Mouse (Mus musculus): ENCODE results near the gene Gm3233. TPM values are rescaled to one million over a fixed set of nuclear protein-coding genes. Genes with fewer than 3 reads are reported as not detected.
A peak's percentile ranks its signal among the peaks of the same experiment; 100 is the strongest.
"Not testable (repeated sequence)": the region's sequence is repeated elsewhere in the genome, so short reads cannot be mapped to it uniquely, and the experiment has no call there.

Gene Gm3233
- total RNA-seq, 1 experiment, result not detected

DNA sequence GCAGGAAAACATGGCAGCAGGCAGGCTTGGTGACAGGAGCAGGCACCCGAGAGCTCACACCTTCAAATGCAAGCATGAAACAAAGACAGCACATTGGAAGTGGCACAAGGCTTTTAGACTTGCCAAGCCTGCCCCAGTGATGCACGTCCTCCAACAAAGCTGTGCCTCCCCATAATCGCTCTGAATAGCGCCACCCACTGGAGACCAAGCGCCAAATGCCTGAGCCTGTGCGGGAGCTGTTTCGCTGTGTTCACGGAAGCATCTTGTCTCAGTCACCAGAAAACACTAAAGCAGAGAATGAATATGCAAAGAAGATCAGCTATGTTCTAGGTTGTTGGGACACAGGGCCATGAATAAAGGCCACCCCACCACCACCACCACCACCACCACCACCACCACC is 34.6 kb downstream of the Gm3233 start:
- H3K36me3 ChIP-seq (ENCODE audit: control insufficient read depth, insufficient read depth, low read length, poor library complexity, severe bottlenecking), result no peaks in the 10 kb centered on the region
- DNase-seq (ENCODE audit: low read depth, low spot score), result peak; percentile 33
- H3K4me3 ChIP-seq (ENCODE audit: insufficient read depth in 1 of 2, low read depth in 1 of 2, low read length in 2 of 2, poor library complexity in 1 of 2, severe bottlenecking in 1 of 2), result no peak overlapping the region
- TF ChIP-seq HCFC1 (IDR thresholded peaks at IDR 0.05; ENCODE audit: borderline replicate concordance, insufficient read depth, low read length) (no peak), MAFK (IDR thresholded peaks at IDR 0.05; ENCODE audit: insufficient read depth, low read depth, low read length) (no peak), CHD2 (IDR thresholded peaks at IDR 0.05; ENCODE audit: low read depth, low read length) (no peak), ZC3H11A (IDR thresholded peaks at IDR 0.05; ENCODE audit: borderline replicate concordance, low read depth, low read length) (0 out of 2 replicates have a peak, but pooled peaks have one; percentile 0), ZNF384 (IDR thresholded peaks at IDR 0.05; ENCODE audit: low read depth, low read length) (no peak)
- in situ Hi-C loops (cut with MboI; ENCODE audit: low sequenced_read_pairs in 2 of 2, unreplicated experiment in 2 of 2), result no loop called here
- no peaks in the 10 kb centered on the region for H3K4me1 ChIP-seq (ENCODE audit: control insufficient read depth in 2 of 2, insufficient read depth in 2 of 2, low read length in 2 of 2, poor library complexity in 1 of 2)
- H3K9me3 ChIP-seq (ENCODE audit: control insufficient read depth, insufficient read depth, low read depth, low read length), result no peaks in the 10 kb centered on the region
- no peak overlapping the region for H3K9ac ChIP-seq (ENCODE audit: insufficient read depth, low read depth, low read length, poor library complexity, severe bottlenecking)
- H3K27ac ChIP-seq (ENCODE audit: insufficient read depth, low read depth, low read length, poor library complexity, severe bottlenecking), result no peak overlapping the region

DNA sequence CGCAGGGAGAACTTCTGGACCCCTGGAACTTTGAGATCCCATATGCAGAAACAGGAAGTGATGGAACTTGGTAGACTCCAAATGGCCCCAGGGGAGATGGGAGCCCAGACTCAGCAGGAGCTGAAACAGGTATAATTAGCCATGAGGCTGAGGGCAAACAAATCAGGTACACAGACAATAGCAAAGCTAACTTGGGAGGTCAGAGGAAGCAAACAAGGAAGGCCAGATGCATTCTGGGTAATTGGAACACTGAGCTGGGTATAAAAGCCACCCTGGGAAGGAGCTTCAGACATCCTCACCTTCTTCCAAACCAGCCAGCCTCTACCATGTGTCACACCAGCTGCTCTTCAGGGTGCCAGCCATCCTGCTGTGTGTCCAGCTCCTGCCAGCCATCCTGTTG is 39.2 kb downstream of the Gm3233 start, which contains the start of gene Krtap12-1:
Gene Krtap12-1, plus strand, starts transcription at position 301 of the 400 bp plus-strand sequence.
- DNase-seq (ENCODE audit: low read depth, low spot score); H3K9ac ChIP-seq (ENCODE audit: insufficient read depth, low read depth, low read length, poor library complexity, severe bottlenecking); H3K4me3 ChIP-seq (ENCODE audit: insufficient read depth in 1 of 2, low read depth in 1 of 2, low read length in 2 of 2, poor library complexity in 1 of 2, severe bottlenecking in 1 of 2); H3K9me3 ChIP-seq (ENCODE audit: control insufficient read depth, insufficient read depth, low read depth, low read length); H3K36me3 ChIP-seq (ENCODE audit: control insufficient read depth, insufficient read depth, low read length, poor library complexity, severe bottlenecking); in situ Hi-C loops (cut with MboI; ENCODE audit: low sequenced_read_pairs in 2 of 2, unreplicated experiment in 2 of 2); H3K4me1 ChIP-seq (ENCODE audit: control insufficient read depth in 2 of 2, insufficient read depth in 2 of 2, low read length in 2 of 2, poor library complexity in 1 of 2); H3K27ac ChIP-seq (ENCODE audit: insufficient read depth, low read depth, low read length, poor library complexity, severe bottlenecking): not testable (repeated sequence)

DNA sequence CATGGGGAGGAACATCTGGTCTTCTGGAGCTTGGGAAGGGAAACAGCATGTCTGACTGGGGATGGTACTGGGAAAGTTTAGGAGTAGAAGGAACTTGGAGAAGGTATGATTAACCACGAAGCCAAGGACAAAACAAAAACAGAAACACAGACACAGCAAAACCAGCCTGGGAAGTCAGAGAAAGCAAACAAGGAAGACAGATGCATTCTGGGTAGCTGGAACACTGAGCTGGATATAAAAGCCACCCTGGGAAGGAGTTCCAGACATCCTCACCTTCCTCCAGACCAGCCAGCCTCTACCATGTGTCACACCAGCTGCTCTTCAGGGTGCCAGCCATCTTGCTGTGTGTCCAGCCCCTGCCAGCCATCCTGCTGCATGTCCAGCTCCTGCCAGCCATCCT is 44.0 kb downstream of the Gm3233 start, which contains the start of gene Gm10142:
Gene Gm10142, plus strand, starts transcription at position 301 of the 400 bp plus-strand sequence.
- Histone ChIP-seq H3K27ac (ENCODE audit: insufficient read depth, low read depth, low read length, poor library complexity, severe bottlenecking) (no peak within 1 kb of the TSS; the same call in 1 of the 2 replicates), H3K4me3 (ENCODE audit: insufficient read depth in 1 of 2, low read depth in 1 of 2, low read length in 2 of 2, poor library complexity in 1 of 2, severe bottlenecking in 1 of 2) (no peak within 1 kb of the TSS), H3K36me3 (ENCODE audit: control insufficient read depth, insufficient read depth, low read length, poor library complexity, severe bottlenecking) (no peaks in the 10 kb centered on the region), H3K4me1 (ENCODE audit: control insufficient read depth in 2 of 2, insufficient read depth in 2 of 2, low read length in 2 of 2, poor library complexity in 1 of 2) (no peaks in the 10 kb centered on the region), H3K9me3 (ENCODE audit: control insufficient read depth, insufficient read depth, low read depth, low read length) (no peaks in the 10 kb centered on the region), H3K9ac (ENCODE audit: insufficient read depth, low read depth, low read length, poor library complexity, severe bottlenecking) (no peak within 1 kb of the TSS)
- in situ Hi-C loops (cut with MboI; ENCODE audit: low sequenced_read_pairs in 2 of 2, unreplicated experiment in 2 of 2), result no loop called here
- TF ChIP-seq MAFK (IDR thresholded peaks at IDR 0.05; ENCODE audit: insufficient read depth, low read depth, low read length), result no peak
- no peak for TF ChIP-seq CHD2 (IDR thresholded peaks at IDR 0.05; ENCODE audit: low read depth, low read length)
- no peak for DNase-seq (ENCODE audit: low read depth, low spot score)

DNA sequence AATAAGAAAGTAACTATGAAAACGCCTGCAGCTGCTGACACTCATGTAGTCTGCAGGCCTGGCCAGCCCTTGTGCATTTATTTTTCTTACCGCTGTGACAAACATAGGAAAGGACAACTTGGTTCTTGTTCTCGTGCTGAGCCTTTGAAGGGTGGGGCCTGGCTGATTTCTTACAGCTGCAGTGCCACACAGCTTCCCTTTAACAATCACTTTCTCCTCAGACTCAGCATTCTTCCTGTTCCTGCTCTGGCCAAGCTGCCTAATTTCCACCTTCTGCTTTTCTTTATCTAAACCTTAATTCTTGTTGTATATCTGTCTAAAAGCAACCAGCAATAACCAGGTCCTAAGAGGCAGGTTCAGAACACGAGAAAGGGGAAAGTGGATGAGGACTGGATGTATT is 45.7 kb downstream of the Gm3233 start:
- Histone ChIP-seq H3K9me3 (ENCODE audit: control insufficient read depth, insufficient read depth, low read depth, low read length) (no peaks in the 10 kb centered on the region), H3K4me3 (ENCODE audit: insufficient read depth in 1 of 2, low read depth in 1 of 2, low read length in 2 of 2, poor library complexity in 1 of 2, severe bottlenecking in 1 of 2) (no peak overlapping the region), H3K36me3 (ENCODE audit: control insufficient read depth, insufficient read depth, low read length, poor library complexity, severe bottlenecking) (no peaks in the 10 kb centered on the region), H3K9ac (ENCODE audit: insufficient read depth, low read depth, low read length, poor library complexity, severe bottlenecking) (no peak overlapping the region), H3K27ac (ENCODE audit: insufficient read depth, low read depth, low read length, poor library complexity, severe bottlenecking) (no peak overlapping the region), H3K4me1 (ENCODE audit: control insufficient read depth in 2 of 2, insufficient read depth in 2 of 2, low read length in 2 of 2, poor library complexity in 1 of 2) (no peaks in the 10 kb centered on the region)
- in situ Hi-C loops (cut with MboI; ENCODE audit: low sequenced_read_pairs in 2 of 2, unreplicated experiment in 2 of 2), result no loop called here
- no peak for TF ChIP-seq ZC3H11A (IDR thresholded peaks at IDR 0.05; ENCODE audit: borderline replicate concordance, low read depth, low read length)
- TF ChIP-seq MAFK (IDR thresholded peaks at IDR 0.05; ENCODE audit: insufficient read depth, low read depth, low read length), result no peak
- TF ChIP-seq HCFC1 (IDR thresholded peaks at IDR 0.05; ENCODE audit: borderline replicate concordance, insufficient read depth, low read length), result no peak
- TF ChIP-seq CHD2 (IDR thresholded peaks at IDR 0.05; ENCODE audit: low read depth, low read length), result no peak
- no peak for TF ChIP-seq ZNF384 (IDR thresholded peaks at IDR 0.05; ENCODE audit: low read depth, low read length)
- no peak for DNase-seq (ENCODE audit: low read depth, low spot score)

DNA sequence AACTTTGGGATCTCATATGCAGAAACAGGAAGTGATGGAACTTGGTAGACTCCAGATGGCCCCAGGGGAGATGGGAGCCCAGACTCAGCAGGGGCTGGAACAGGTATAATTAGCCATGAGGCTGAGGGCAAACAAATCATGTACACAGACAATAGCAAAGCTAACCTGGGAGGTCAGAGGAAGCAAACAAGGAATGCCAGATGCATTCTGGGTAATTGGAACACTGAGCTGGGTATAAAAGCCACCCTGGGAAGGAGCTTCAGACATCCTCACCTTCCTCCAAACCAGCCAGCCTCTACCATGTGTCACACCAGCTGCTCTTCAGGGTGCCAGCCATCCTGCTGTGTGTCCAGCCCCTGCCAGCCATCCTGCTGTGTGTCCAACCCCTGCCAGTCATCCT is 48.3 kb downstream of the Gm3233 start, which contains the start of gene Gm10024:
Gene Gm10024, plus strand, starts transcription at position 301 of the 400 bp plus-strand sequence.
- DNase-seq (ENCODE audit: low read depth, low spot score); in situ Hi-C loops (cut with MboI; ENCODE audit: low sequenced_read_pairs in 2 of 2, unreplicated experiment in 2 of 2): not testable (repeated sequence)

More for the DNA sequence above, 48.3 kb downstream of the Gm3233 start, which contains the start of gene Gm10024:
- not testable (repeated sequence) for H3K4me3 ChIP-seq (ENCODE audit: insufficient read depth in 1 of 2, low read depth in 1 of 2, low read length in 2 of 2, poor library complexity in 1 of 2, severe bottlenecking in 1 of 2); H3K27ac ChIP-seq (ENCODE audit: insufficient read depth, low read depth, low read length, poor library complexity, severe bottlenecking); H3K36me3 ChIP-seq (ENCODE audit: control insufficient read depth, insufficient read depth, low read length, poor library complexity, severe bottlenecking); H3K4me1 ChIP-seq (ENCODE audit: control insufficient read depth in 2 of 2, insufficient read depth in 2 of 2, low read length in 2 of 2, poor library complexity in 1 of 2); H3K9me3 ChIP-seq (ENCODE audit: control insufficient read depth, insufficient read depth, low read depth, low read length); H3K9ac ChIP-seq (ENCODE audit: insufficient read depth, low read depth, low read length, poor library complexity, severe bottlenecking)

Data from ES-E14 (cell line).